Mouse (Mus musculus): ENCODE data around the gene Dmpk. TPM values are rescaled to one million over a fixed set of nuclear protein-coding genes. Genes with fewer than 3 reads are reported as not detected.

Gene Dmpk
- total and polyA plus RNA-seq, 2 experiments from 2014 or later: 3.0 to 20.8 TPM

- ATAC-seq: no peak
- H3K4me3 ChIP-seq (ENCODE audit: low read depth, low read length): peak overlapping the region; percentile 99
- H3K27me3 ChIP-seq (ENCODE audit: insufficient read depth, low read length): no peaks in the 10 kb centered on the region
- H3K36me3 ChIP-seq (ENCODE audit: insufficient read depth): peaks cover 20% of the 10 kb centered on the region
- WGBS: 62% methylated on average over 5 of the region's 5 CpGs
- no peak for DNase-seq
- no peak overlapping the region for H3K27ac ChIP-seq (ENCODE audit: low read depth, low read length)
- no peaks in the 10 kb centered on the region for H3K9me3 ChIP-seq (ENCODE audit: low read length)
- H3K4me1 ChIP-seq (ENCODE audit: insufficient read depth): peaks cover 9% of the 10 kb centered on the region
- TF ChIP-seq CTCF (IDR thresholded peaks at IDR 0.05; ENCODE audit: low read depth): no peak
- H3K4me2 ChIP-seq (ENCODE audit: low read depth): peak overlapping the region; percentile 86
- peak overlapping the region; percentile 97; the same call in 1 of the 2 replicates for H3K9ac ChIP-seq
These were observed 8.4 kb upstream of the Dmpk start for GRCm38 (mm10) chr7:19075231-19075630.

GRCm38 (mm10) chr7:19075723-19076585, 7.7 kb upstream of the Dmpk start, which contains the start of gene Dmwd:
Dmwd (plus strand) TSS chr7:19076227.
- WGBS: 3% methylated on average over 84 of the region's 91 CpGs
- peak within 1 kb of the TSS; percentile 97 for H3K9ac ChIP-seq
- peak within 1 kb of the TSS; percentile 85 for H3K27ac ChIP-seq (ENCODE audit: low read depth, low read length)
- H3K4me1 ChIP-seq (ENCODE audit: insufficient read depth): peaks cover 9% of the 10 kb centered on the region
- ATAC-seq: peak; percentile 99
- H3K4me3 ChIP-seq (ENCODE audit: low read depth, low read length): peak within 1 kb of the TSS; percentile 99
- DNase-seq: peak; percentile 99
- TF ChIP-seq CTCF (IDR thresholded peaks at IDR 0.05; ENCODE audit: low read depth): no peak
- H3K4me2 ChIP-seq (ENCODE audit: low read depth): peak within 1 kb of the TSS; percentile 86
- H3K36me3 ChIP-seq (ENCODE audit: insufficient read depth): peaks cover 28% of the 10 kb centered on the region
- no peaks in the 10 kb centered on the region for H3K9me3 ChIP-seq (ENCODE audit: low read length)
- H3K27me3 ChIP-seq (ENCODE audit: insufficient read depth, low read length): no peaks in the 10 kb centered on the region

- peak overlapping the region; percentile 86 for H3K4me2 ChIP-seq (ENCODE audit: low read depth)
- peaks cover 9% of the 10 kb centered on the region for H3K4me1 ChIP-seq (ENCODE audit: insufficient read depth)
- no peak for DNase-seq
- ATAC-seq: no peak; the same call in 1 of the 2 replicates
- H3K27me3 ChIP-seq (ENCODE audit: insufficient read depth, low read length): no peaks in the 10 kb centered on the region
- H3K36me3 ChIP-seq (ENCODE audit: insufficient read depth): peaks cover 34% of the 10 kb centered on the region
- H3K9me3 ChIP-seq (ENCODE audit: low read length): no peaks in the 10 kb centered on the region
- peak overlapping the region; percentile 99 for H3K4me3 ChIP-seq (ENCODE audit: low read depth, low read length)
- under 1% methylated on average over 22 of the region's 22 CpGs for WGBS
- no peak for TF ChIP-seq CTCF (IDR thresholded peaks at IDR 0.05; ENCODE audit: low read depth)
- peak overlapping the region; percentile 97 for H3K9ac ChIP-seq
- H3K27ac ChIP-seq (ENCODE audit: low read depth, low read length): peak overlapping the region; percentile 85
These were observed 7.1 kb upstream of the Dmpk start for GRCm38 (mm10) chr7:19076586-19076991.

GRCm38 (mm10) chr7:19077761-19078160, 5.9 kb upstream of the Dmpk start:
- no peaks in the 10 kb centered on the region for H3K27me3 ChIP-seq (ENCODE audit: insufficient read depth, low read length)
- ATAC-seq (no peak), DNase-seq (no peak)
- H3K4me1 ChIP-seq (ENCODE audit: insufficient read depth): peaks cover 9% of the 10 kb centered on the region
- no peak overlapping the region for H3K4me3 ChIP-seq (ENCODE audit: low read depth, low read length)
- peak overlapping the region; percentile 86; the same call in 1 of the 2 replicates for H3K4me2 ChIP-seq (ENCODE audit: low read depth)
- no peaks in the 10 kb centered on the region for H3K9me3 ChIP-seq (ENCODE audit: low read length)
- H3K36me3 ChIP-seq (ENCODE audit: insufficient read depth): peaks cover 46% of the 10 kb centered on the region
- WGBS: 84% methylated on average over 14 of the region's 14 CpGs
- H3K27ac ChIP-seq (ENCODE audit: low read depth, low read length): no peak overlapping the region
- H3K9ac ChIP-seq: peak overlapping the region; percentile 97; the same call in 1 of the 2 replicates
- TF ChIP-seq CTCF (IDR thresholded peaks at IDR 0.05; ENCODE audit: low read depth): no peak

- TF ChIP-seq CTCF (IDR thresholded peaks at IDR 0.05; ENCODE audit: low read depth): no peak
- Histone ChIP-seq H3K36me3 (ENCODE audit: insufficient read depth) (peaks cover 52% of the 10 kb centered on the region), H3K4me2 (ENCODE audit: low read depth) (no peak overlapping the region), H3K4me3 (ENCODE audit: low read depth, low read length) (no peak overlapping the region), H3K27me3 (ENCODE audit: insufficient read depth, low read length) (no peaks in the 10 kb centered on the region), H3K9me3 (ENCODE audit: low read length) (no peaks in the 10 kb centered on the region), H3K27ac (ENCODE audit: low read depth, low read length) (no peak overlapping the region), H3K9ac (no peak overlapping the region), H3K4me1 (ENCODE audit: insufficient read depth) (peaks cover 9% of the 10 kb centered on the region)
- ATAC-seq (no peak), DNase-seq (no peak)
- WGBS: 78% methylated on average over 3 of the region's 3 CpGs
These were observed 4.9 kb upstream of the Dmpk start for GRCm38 (mm10) chr7:19078732-19079131.

- no peaks in the 10 kb centered on the region for H3K27me3 ChIP-seq (ENCODE audit: insufficient read depth, low read length)
- no peak overlapping the region for H3K9ac ChIP-seq
- no peak overlapping the region for H3K4me2 ChIP-seq (ENCODE audit: low read depth)
- no peak overlapping the region for H3K4me3 ChIP-seq (ENCODE audit: low read depth, low read length)
- DNase-seq (no peak), ATAC-seq (no peak)
- TF ChIP-seq CTCF (IDR thresholded peaks at IDR 0.05; ENCODE audit: low read depth): no peak
- peaks cover 9% of the 10 kb centered on the region for H3K4me1 ChIP-seq (ENCODE audit: insufficient read depth)
- no peak overlapping the region for H3K27ac ChIP-seq (ENCODE audit: low read depth, low read length)
- peaks cover 54% of the 10 kb centered on the region for H3K36me3 ChIP-seq (ENCODE audit: insufficient read depth)
- no peaks in the 10 kb centered on the region for H3K9me3 ChIP-seq (ENCODE audit: low read length)
- 91% methylated on average over 19 of the region's 19 CpGs for WGBS
These were observed 3.1 kb upstream of the Dmpk start for GRCm38 (mm10) chr7:19080451-19080950.

GRCm38 (mm10) chr7:19082171-19082570, 1.5 kb upstream of the Dmpk start:
- Histone ChIP-seq H3K9ac (no peak overlapping the region), H3K9me3 (ENCODE audit: low read length) (no peaks in the 10 kb centered on the region), H3K4me1 (ENCODE audit: insufficient read depth) (peaks cover 5% of the 10 kb centered on the region), H3K4me3 (ENCODE audit: low read depth, low read length) (no peak overlapping the region), H3K4me2 (ENCODE audit: low read depth) (no peak overlapping the region), H3K36me3 (ENCODE audit: insufficient read depth) (peaks cover 58% of the 10 kb centered on the region), H3K27ac (ENCODE audit: low read depth, low read length) (no peak overlapping the region), H3K27me3 (ENCODE audit: insufficient read depth, low read length) (no peaks in the 10 kb centered on the region)
- TF ChIP-seq CTCF (IDR thresholded peaks at IDR 0.05; ENCODE audit: low read depth): no peak
- WGBS: 93% methylated on average over 4 of the region's 4 CpGs
- DNase-seq (no peak), ATAC-seq (no peak)
